Mouse (Mus musculus): ENCODE measurements at regions not wholly inside any gene's neighbourhood (a gene's known extent, or its start where the extent isn't known, plus 50 kb on each side); places are given as distances from the start of the nearest gene placed in this dataset.

DNA sequence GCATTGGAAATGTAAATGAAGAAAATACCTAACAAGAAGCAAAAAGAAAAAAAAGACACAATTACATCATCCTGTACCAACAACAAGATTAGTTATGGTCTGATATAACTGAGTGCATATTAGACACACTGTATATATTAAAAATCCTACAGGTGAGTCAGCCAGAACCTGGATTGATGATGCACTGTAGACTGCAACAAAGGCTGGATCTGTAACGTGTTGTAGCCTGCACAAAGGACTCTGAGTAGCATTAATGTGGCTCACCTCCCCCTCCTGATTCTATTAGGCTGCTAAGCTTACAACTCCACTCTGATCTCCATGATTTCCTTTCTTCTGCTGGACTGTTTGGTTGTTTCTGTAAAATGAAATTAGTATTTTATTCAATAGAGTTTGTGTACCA, 1383.4 kb downstream of the Defb40 start:
- Histone ChIP-seq H3K4me2 (ENCODE audit: low read depth) (no peak overlapping the region), H3K79me2 (ENCODE audit: control insufficient read depth, insufficient read depth) (no peaks in the 10 kb centered on the region), H3ac (ENCODE audit: control insufficient read depth, insufficient read length) (no peak overlapping the region), H3K4me3 (no peak overlapping the region), H3K36me3 (ENCODE audit: control insufficient read depth, insufficient read depth) (no peaks in the 10 kb centered on the region), H3K27me3 (ENCODE audit: control insufficient read depth, insufficient read depth, insufficient read length) (no peaks in the 10 kb centered on the region)
- TF ChIP-seq TCF3 (IDR thresholded peaks at IDR 0.05; ENCODE audit: insufficient read length, low read depth) (no peak), E2F4 (IDR thresholded peaks at IDR 0.05; ENCODE audit: insufficient read depth) (no peak), REST (IDR thresholded peaks at IDR 0.05; ENCODE audit: insufficient read depth, insufficient read length) (no peak), USF1 (IDR thresholded peaks at IDR 0.05; ENCODE audit: low read depth) (no peak), TCF12 (IDR thresholded peaks at IDR 0.05; ENCODE audit: insufficient read depth, poor library complexity, severe bottlenecking) (no peak), CEBPB (IDR thresholded peaks at IDR 0.05; ENCODE audit: insufficient read depth, poor library complexity, severe bottlenecking) (no peak), SRF (IDR thresholded peaks at IDR 0.05; ENCODE audit: control insufficient read depth, insufficient read length, low read depth) (no peak), POLR2A (IDR thresholded peaks at IDR 0.05; ENCODE audit: insufficient read length, low read depth) (no peak), MYOG (IDR thresholded peaks at IDR 0.05; ENCODE audit: control insufficient read depth in 1 of 3, insufficient read depth in 1 of 3, insufficient read length in 2 of 3, low read depth in 2 of 3) (no peak), MAX (IDR thresholded peaks at IDR 0.05; ENCODE audit: low read depth) (no peak), POLR2AphosphoS2 (IDR thresholded peaks at IDR 0.05; ENCODE audit: insufficient read length, low read depth) (no peak), MYOD1 (IDR thresholded peaks at IDR 0.05; ENCODE audit: control insufficient read depth in 1 of 3, insufficient read length in 2 of 3, low read depth in 2 of 3) (no peak)

- H3K4me2 ChIP-seq (ENCODE audit: low read depth): peak overlapping the region; percentile 24
- H3ac ChIP-seq (ENCODE audit: control insufficient read depth, insufficient read length): no peak overlapping the region
- H3K27me3 ChIP-seq (ENCODE audit: control insufficient read depth, insufficient read depth, insufficient read length): no peaks in the 10 kb centered on the region
- TF ChIP-seq MYOG (IDR thresholded peaks at IDR 0.05; ENCODE audit: control insufficient read depth in 1 of 3, insufficient read depth in 1 of 3, insufficient read length in 2 of 3, low read depth in 2 of 3) (no peak), REST (IDR thresholded peaks at IDR 0.05; ENCODE audit: insufficient read depth, insufficient read length) (no peak), POLR2A (IDR thresholded peaks at IDR 0.05; ENCODE audit: insufficient read length, low read depth) (no peak), MAX (IDR thresholded peaks at IDR 0.05; ENCODE audit: low read depth) (no peak), CEBPB (IDR thresholded peaks at IDR 0.05; ENCODE audit: insufficient read depth, poor library complexity, severe bottlenecking) (no peak), SRF (IDR thresholded peaks at IDR 0.05; ENCODE audit: control insufficient read depth, insufficient read length, low read depth) (no peak), E2F4 (IDR thresholded peaks at IDR 0.05; ENCODE audit: insufficient read depth) (no peak), MYOD1 (IDR thresholded peaks at IDR 0.05; ENCODE audit: control insufficient read depth in 1 of 3, insufficient read length in 2 of 3, low read depth in 2 of 3) (no peak), TCF12 (IDR thresholded peaks at IDR 0.05; ENCODE audit: insufficient read depth, poor library complexity, severe bottlenecking) (no peak), TCF3 (IDR thresholded peaks at IDR 0.05; ENCODE audit: insufficient read length, low read depth) (no peak), POLR2AphosphoS2 (IDR thresholded peaks at IDR 0.05; ENCODE audit: insufficient read length, low read depth) (no peak), USF1 (IDR thresholded peaks at IDR 0.05; ENCODE audit: low read depth) (no peak)
- H3K79me2 ChIP-seq (ENCODE audit: control insufficient read depth, insufficient read depth): no peaks in the 10 kb centered on the region
- no peaks in the 10 kb centered on the region for H3K36me3 ChIP-seq (ENCODE audit: control insufficient read depth, insufficient read depth)
- H3K4me3 ChIP-seq: no peak overlapping the region
Observed at GRCm38 (mm10) chr8:17590135-17590534, 1387.9 kb downstream of the Defb40 start.

DNA sequence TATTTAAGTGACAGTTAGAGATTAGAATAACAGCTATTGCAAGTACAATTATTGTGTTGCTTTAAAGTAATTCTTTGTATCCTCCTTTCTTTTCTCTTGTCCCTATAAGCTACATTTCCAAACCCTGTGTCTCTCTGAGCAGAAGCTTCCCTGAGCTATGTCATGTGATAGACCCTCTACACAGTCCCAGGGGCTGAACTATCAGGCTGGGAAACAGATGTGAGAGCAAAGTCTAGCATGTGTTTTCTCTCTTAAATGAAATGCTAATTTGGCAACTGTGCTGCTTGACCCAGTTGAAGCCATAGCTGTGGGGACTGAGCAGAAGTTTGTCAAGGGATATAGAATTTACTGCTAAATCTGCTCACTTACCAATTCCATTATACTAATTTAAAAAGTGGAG, 1389.9 kb downstream of the Defb40 start:
- H3K36me3 ChIP-seq (ENCODE audit: control insufficient read depth, insufficient read depth): no peaks in the 10 kb centered on the region
- H3K79me2 ChIP-seq (ENCODE audit: control insufficient read depth, insufficient read depth): no peaks in the 10 kb centered on the region
- no peak overlapping the region for H3ac ChIP-seq (ENCODE audit: control insufficient read depth, insufficient read length)
- no peak overlapping the region for H3K4me2 ChIP-seq (ENCODE audit: low read depth)
- no peaks in the 10 kb centered on the region for H3K27me3 ChIP-seq (ENCODE audit: control insufficient read depth, insufficient read depth, insufficient read length)
- TF ChIP-seq MAX (IDR thresholded peaks at IDR 0.05; ENCODE audit: low read depth) (no peak), USF1 (IDR thresholded peaks at IDR 0.05; ENCODE audit: low read depth) (no peak), POLR2AphosphoS2 (IDR thresholded peaks at IDR 0.05; ENCODE audit: insufficient read length, low read depth) (no peak), MYOD1 (IDR thresholded peaks at IDR 0.05; ENCODE audit: control insufficient read depth in 1 of 3, insufficient read length in 2 of 3, low read depth in 2 of 3) (no peak), TCF3 (IDR thresholded peaks at IDR 0.05; ENCODE audit: insufficient read length, low read depth) (no peak)
- no peak overlapping the region for H3K4me3 ChIP-seq

GRCm38 (mm10) chr8:17587261-17587861, 1390.7 kb downstream of the Defb40 start:
- H3K4me2 ChIP-seq (ENCODE audit: low read depth): no peak overlapping the region
- no peaks in the 10 kb centered on the region for H3K36me3 ChIP-seq (ENCODE audit: control insufficient read depth, insufficient read depth)
- no peak overlapping the region for H3ac ChIP-seq (ENCODE audit: control insufficient read depth, insufficient read length)
- no peak overlapping the region for H3K4me3 ChIP-seq
- TF ChIP-seq CEBPB (IDR thresholded peaks at IDR 0.05; ENCODE audit: insufficient read depth, poor library complexity, severe bottlenecking): no peak
- no peak for TF ChIP-seq E2F4 (IDR thresholded peaks at IDR 0.05; ENCODE audit: insufficient read depth)
- no peak for TF ChIP-seq TCF12 (IDR thresholded peaks at IDR 0.05; ENCODE audit: insufficient read depth, poor library complexity, severe bottlenecking)
- no peak for TF ChIP-seq MYOG (IDR thresholded peaks at IDR 0.05; ENCODE audit: control insufficient read depth in 1 of 3, insufficient read depth in 1 of 3, insufficient read length in 2 of 3, low read depth in 2 of 3)
- TF ChIP-seq SRF (IDR thresholded peaks at IDR 0.05; ENCODE audit: control insufficient read depth, insufficient read length, low read depth): no peak
- TF ChIP-seq MAX (IDR thresholded peaks at IDR 0.05; ENCODE audit: low read depth): no peak
- no peak for TF ChIP-seq MYOD1 (IDR thresholded peaks at IDR 0.05; ENCODE audit: control insufficient read depth in 1 of 3, insufficient read length in 2 of 3, low read depth in 2 of 3)
- TF ChIP-seq REST (IDR thresholded peaks at IDR 0.05; ENCODE audit: insufficient read depth, insufficient read length): no peak
- TF ChIP-seq POLR2A (IDR thresholded peaks at IDR 0.05; ENCODE audit: insufficient read length, low read depth): no peak
- TF ChIP-seq POLR2AphosphoS2 (IDR thresholded peaks at IDR 0.05; ENCODE audit: insufficient read length, low read depth): no peak
- no peak for TF ChIP-seq USF1 (IDR thresholded peaks at IDR 0.05; ENCODE audit: low read depth)
- no peak for TF ChIP-seq TCF3 (IDR thresholded peaks at IDR 0.05; ENCODE audit: insufficient read length, low read depth)
- no peaks in the 10 kb centered on the region for H3K79me2 ChIP-seq (ENCODE audit: control insufficient read depth, insufficient read depth)
- H3K27me3 ChIP-seq (ENCODE audit: control insufficient read depth, insufficient read depth, insufficient read length): no peaks in the 10 kb centered on the region
